Mouse (Mus musculus) adrenal gland, adult 18-20 months (tissue): ENCODE results near the gene Nos1. TPM values are rescaled to one million over a fixed set of nuclear protein-coding genes. Genes with fewer than 3 reads are reported as not detected.

Source experiments
- DNase-seq, 2 experiments: peaks; one replicate each; pipeline ENCODE4 v3.0.0; 2021 to 2022; ENCODE audit warnings: low spot score in 2 of 2
- total RNA-seq, 2 experiments: library from RNA; stranded (reverse); gene quantifications; 1 replicate in 1 of 2; 2 replicates in 1 of 2; pipeline ENCODE4 v1.2.3; 2021

Gene Nos1
- total RNA-seq, 2 experiments from 2014 or later: 0.74 to 0.76 TPM

DNA sequence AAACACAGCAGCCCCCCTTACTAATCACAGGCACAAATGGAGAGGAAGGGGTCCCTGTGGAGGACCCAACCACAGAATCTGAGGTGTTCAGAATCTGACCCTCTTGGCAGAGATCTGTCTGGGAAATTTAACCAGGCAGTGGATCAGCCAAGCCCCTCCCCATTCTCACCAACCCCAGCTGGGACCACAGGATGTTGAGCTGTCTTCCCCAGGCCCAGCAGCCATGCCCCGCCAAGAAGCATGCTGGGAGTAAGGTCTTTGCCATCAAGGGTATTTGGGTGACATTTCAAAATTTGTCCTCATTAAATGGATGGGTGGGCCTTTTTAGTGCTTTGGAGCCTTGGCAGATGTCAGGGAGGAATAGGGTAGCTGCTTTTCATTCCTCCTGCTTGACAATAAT lies 173.6 kb downstream of the Nos1 start:
- no peak for DNase-seq

DNA sequence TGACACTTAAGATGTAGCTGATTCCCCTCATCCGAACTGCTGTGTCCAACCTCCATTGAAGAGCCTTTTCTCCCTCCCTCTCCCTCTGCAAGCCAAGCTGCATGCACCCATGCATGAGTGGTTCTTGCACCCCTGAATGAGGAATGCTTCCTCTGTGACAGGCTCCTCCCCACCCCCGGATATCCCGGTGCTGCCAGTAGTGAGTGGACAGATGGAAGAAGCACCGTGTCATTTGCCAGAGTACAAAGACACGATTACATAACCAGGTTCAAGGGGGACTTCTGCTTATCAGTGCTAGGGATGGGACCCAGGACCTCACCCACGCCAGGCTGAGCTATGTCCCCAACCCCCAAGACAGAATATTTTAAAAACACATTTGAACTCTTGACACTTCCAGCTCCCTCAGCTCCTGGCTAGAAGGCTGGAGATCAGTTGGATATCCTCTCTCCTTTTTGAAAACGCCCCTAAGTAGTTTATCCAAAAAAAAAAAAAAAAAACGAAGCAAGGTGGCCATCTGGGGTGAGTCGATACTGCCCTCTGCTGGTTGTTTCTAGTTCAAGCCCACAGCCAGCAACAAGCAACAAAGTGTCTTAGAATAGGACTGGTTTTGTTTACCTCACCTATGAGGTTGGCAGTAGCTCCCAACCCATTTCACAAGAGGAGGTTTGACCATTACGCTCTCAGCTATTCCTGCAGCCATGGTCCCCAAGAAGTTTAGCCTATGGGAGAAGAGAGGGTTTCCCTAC lies 175.0 kb downstream of the Nos1 start:
- DNase-seq: peak in 1 of 2 experiments; percentile 19

DNA sequence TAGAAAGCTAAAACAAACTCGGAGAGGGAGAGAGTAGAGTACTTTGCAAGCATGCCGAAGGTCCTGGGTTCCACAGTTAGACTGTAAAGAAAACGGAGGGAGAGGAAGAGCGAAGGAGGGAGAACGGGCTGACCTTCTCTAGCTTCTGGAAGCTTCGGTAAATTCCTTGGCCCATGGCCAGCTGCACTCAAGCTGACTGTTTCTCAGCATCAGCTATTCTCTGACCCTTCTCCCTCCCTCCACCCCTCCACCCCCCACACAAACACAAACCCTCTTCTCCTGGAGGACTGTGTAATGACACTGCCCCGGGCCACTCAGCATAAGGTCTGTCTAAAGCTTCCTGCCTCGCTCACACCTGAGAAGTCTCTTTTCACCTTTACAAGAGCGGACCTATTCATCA lies 183.9 kb downstream of the Nos1 start:
- no peak for DNase-seq

DNA sequence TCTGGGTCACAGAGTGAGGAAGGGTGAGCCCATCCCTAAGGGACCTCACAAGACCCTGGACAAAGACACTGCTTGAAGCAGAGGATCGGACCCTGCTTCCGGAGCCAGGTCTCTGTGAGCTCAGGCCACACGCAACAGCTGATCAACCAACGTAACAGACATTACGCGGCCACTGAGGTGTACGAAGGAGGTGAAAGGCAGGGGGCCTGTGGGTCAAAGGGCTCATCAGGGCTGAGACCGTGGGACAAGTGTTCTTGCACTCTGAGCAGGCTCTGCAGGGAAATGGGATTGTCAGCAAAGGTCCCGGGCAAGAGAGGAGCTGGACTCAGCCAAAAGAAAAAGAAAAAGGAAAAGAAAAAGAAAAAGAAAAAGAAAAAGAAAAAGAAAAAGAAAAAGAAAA lies 186.1 kb downstream of the Nos1 start:
- no peak for DNase-seq

DNA sequence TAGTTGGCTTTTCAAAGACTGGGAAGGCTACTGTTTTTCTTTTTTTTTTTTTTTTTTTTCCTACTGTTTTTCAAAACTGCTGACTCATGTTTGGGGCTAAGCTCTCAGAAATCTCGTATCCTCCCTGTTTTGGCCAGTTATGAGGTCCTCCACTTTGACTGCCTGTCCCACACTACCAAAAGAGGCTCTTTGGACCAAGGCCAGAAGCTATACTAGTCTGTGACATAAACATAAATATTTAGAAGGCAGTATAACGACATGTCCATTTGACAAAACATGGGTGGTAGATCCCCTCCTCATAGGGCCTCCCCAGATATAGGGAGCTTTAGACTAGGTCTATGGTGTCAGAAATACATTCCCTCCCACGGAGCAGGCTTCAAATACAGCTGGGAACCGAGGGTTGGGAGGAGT lies 186.8 kb downstream of the Nos1 start:
- no peak for DNase-seq

DNA sequence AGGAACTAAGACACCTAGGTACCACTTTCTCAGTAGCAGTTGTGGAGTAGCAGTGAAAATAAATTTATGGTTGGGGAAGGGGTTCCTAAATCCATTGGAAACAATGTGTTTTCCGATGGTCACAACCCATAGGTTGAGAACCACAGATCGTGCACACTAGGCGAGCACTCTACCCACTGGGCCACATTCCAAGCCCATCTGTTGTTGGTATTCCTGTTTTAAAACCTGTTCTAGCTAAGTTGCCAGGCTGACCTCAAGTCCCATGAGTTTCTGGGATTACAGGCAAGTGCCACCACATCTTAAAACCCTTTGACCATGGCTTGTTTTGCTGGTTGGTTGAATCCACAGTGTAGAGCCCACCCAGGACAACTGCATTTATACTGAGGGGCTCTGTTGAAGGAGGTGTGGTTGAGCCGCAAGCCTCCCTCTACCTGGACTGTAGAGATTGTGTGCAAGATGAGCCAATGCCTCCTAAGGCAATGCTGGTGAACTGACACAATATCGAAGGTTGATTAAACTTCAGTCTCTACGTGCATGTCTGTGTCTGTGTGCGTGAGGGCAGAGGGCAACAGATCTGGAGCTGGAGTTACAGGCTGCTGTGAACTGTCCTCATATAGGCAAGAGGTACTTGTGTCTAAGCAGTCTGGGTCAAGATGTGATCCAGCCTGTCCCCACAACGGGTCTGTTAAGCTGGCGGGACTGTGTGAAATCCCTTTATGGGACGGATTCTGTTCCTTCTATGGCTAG lies 189.0 kb downstream of the Nos1 start:
- DNase-seq: no peak

DNA sequence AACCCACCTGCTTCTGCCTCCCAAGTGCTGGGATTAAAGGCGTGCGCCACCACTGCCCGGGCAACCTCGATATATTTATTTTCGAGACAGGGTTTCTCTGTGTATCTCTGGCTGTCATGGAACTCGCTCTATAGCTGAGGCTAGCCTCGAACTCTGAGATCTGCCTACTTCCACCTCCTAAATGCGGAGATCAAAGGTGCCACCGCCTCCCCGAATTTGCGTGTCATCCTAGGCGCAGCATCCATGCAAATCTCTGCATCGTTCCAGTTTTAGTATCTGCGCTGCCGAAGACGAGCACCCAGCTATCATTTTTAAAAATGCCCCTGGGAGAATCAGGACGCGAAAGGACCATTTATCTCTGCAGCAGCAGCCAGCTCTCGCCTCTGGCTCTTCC lies 195.4 kb downstream of the Nos1 start:
- no peak for DNase-seq

DNA sequence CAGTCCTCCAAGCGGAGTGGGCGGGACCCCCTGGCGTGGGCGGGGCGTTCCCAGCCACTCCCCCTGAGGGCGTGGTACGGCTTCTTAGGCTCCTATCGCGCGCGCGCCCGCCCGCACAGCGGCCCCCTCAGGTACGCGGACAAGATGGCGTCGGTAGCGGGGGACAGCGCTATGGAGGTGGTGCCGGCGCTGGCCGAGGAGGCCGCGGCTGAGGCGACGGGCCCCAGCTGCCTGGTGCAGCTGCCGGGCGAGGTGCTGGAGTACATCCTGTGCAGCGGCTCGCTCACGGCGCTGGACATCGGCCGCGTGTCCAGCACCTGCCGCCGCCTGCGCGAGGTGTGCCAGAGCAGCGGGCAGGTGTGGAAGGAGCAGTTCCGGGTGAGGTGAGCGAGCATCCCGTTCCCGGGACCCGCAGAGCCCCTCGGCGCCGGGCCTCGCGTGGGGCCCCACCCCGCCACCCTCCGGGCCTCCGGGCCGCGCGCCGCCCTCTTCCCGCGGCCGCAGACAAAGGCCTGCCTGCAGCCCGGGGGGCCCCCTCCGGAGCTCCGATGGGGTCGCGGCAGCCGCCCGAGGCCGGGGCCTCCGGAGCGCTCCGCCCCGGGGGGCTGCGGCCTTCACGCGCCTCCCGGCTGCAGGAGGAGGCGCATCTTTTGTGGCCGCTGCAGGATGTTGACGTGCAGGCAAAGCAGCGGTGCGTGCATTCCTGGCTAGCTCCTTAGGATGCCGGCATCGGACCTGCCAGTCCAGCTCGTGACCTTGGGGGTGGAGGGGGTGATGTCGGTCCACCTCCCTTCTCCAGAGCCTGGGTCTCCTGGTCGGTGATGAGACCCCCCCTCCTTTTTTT lies 196.0 kb downstream of the Nos1 start, which contains the start of gene Fbxo21:
TSS of gene Fbxo21 (plus strand) at position 74 of the 844 bp plus-strand sequence.
- DNase-seq: peak; percentile 98 to 99

DNA sequence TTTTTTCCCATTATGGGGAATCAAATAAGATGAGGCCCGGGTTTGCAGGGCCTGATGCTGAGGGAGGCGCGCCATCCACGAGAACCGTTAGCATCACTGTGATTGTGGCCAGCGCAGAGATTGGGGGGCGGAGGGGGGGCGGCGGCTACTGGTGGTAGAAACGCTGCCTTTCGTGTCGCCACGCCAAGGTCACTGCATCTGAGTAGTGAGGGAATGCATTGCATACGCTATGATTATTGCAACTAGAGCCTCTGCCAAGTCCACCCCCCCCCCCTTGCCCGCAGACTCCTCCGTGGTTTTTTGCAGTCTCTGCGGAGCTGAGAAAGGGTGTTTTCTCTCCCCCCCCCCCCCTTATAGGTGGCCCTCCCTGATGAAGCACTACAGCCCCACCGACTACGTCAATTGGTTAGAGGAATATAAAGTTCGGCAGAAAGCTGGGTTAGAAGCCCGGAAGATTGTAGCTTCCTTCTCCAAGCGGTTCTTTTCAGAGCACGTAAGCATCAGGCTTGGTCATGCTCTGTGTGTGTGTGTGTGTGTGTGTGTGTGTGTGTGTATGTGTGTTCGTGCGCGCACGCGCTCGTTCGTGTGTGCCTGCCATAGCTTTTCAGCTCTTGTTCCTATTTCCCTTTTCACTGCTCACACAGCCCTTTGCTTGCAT lies 196.8 kb downstream of the Nos1 start:
- DNase-seq: no peak

DNA sequence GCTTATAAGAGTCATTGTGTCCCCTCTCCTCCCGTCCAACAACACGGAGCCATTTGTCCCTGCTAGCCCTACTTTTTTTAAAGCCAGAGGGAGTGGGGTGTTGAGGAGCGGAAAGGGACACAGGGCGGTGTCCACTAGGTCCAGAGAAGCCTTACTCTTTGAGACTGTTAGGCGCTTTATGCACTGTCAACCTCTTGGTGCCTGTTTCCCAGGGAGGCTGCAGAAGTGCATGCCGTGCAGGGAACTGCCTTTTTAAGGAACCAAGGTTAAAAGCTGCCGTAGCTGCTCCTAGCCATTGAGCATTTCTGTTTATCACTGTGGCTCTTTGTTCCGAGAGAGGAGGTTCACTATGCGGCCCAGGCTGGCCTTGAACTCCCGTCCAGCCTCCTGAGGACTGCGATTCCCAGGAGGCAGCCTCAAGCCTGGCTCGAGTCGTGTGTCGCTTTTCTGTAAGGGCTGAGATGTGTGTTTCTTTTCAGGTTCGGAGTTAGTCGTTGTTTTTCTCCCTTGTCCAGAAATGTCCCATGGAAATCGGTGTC lies 197.4 kb downstream of the Nos1 start:
- no peak for DNase-seq

- no peak for DNase-seq
Measured at GRCm38 (mm10) chr5:117979082-117979481, 198.2 kb downstream of the Nos1 start.

DNA sequence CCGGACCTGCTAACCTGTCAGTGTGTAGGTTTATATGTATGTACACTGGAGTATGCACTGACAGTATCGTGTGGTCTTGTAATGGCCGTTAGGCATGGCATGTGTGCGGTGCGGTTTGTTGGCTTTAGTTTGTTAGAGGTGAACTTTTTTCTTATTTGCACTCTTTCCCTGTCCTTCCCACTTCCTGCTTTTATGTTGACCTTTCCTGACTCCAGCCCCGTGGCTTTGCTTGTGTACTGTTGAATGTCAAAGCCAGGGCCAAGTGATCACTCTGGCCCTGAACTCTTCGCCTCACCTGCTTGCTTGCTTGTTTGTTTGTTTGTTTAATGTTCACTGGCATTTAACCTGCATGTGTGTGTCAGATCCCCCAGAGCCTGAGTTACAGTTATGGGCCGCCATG lies 200.1 kb downstream of the Nos1 start:
- DNase-seq: no peak

GRCm38 (mm10) chr5:117981943-117982342 lies 201.1 kb downstream of the Nos1 start:
- no peak for DNase-seq

DNA sequence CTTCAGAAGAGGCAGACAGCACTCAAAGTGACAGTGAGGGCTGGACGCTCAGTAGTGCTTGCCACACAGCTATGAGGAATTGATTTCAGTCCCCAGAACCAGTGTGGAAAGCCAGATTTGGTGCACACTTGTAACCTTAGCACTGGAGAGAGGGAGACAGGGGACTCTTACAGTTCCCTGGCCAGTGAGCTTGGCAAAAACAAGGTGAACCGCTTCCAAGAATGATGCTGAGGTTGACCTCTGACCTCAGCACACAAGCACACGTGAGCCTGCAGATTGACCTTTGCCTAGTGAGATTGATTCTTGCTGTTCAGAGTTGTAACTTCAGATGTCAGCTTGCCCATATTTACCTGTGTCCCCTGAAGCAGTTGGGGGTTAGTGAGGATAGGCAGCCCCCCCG lies 205.5 kb downstream of the Nos1 start:
- DNase-seq: no peak

GRCm38 (mm10) chr5:117987891-117988290 lies 207.1 kb downstream of the Nos1 start:
- DNase-seq: no peak

GRCm38 (mm10) chr5:117988367-117988766 lies 207.5 kb downstream of the Nos1 start:
- no peak for DNase-seq

DNA sequence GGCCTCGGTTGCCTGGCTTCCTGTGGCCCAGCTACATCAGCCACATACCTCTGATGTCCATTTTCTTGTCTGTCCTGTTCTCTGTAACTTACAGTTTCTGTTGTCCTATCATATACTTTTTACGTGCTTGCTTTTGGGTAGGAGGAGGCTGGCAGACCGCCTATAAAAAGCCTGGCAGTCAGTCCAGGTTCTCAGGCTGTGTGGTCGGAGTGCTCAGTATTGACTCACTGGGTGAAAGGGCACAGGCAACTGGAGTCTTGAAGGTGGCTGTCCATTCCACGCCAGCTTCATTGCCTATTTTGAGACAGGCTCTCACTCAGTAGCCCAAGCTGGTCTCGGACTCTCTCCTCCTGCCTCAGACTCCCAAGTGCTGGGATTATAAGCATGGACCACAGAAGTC lies 208.9 kb downstream of the Nos1 start:
- DNase-seq: no peak

GRCm38 (mm10) chr5:117990957-117991356 lies 210.1 kb downstream of the Nos1 start:
- DNase-seq: no peak

- no peak for DNase-seq
Measured at GRCm38 (mm10) chr5:117993550-117993949, 212.7 kb downstream of the Nos1 start.

- no peak for DNase-seq
Measured at GRCm38 (mm10) chr5:117995372-117995901, 214.6 kb downstream of the Nos1 start.

DNA sequence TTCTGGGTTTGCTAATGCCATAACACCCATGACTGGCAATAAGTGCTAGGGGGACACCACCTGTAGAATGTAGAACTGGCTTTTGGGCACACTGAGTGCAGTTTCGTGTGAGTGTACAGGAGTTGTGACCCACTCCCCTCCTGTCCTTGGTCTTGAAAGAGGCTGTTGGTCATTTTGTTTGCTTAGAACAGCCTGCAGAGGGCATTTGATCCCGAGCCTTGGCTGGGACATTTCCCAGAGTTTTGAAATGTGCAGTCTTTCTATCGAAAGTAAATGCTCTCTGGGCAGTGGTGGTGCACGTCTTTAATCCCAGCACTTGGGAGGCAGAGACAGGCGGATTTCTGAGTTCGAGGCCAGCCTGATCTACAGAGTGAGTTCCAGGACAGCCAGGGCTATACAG lies 215.1 kb downstream of the Nos1 start:
- DNase-seq: no peak
